Mouse (Mus musculus): ENCODE data around the gene N4bp2. TPM values are rescaled to one million over a fixed set of nuclear protein-coding genes. Genes with fewer than 3 reads are reported as not detected.

Gene N4bp2
- total RNA-seq, 2 experiments from 2014 or later: 11.4 to 11.5 TPM

DNA sequence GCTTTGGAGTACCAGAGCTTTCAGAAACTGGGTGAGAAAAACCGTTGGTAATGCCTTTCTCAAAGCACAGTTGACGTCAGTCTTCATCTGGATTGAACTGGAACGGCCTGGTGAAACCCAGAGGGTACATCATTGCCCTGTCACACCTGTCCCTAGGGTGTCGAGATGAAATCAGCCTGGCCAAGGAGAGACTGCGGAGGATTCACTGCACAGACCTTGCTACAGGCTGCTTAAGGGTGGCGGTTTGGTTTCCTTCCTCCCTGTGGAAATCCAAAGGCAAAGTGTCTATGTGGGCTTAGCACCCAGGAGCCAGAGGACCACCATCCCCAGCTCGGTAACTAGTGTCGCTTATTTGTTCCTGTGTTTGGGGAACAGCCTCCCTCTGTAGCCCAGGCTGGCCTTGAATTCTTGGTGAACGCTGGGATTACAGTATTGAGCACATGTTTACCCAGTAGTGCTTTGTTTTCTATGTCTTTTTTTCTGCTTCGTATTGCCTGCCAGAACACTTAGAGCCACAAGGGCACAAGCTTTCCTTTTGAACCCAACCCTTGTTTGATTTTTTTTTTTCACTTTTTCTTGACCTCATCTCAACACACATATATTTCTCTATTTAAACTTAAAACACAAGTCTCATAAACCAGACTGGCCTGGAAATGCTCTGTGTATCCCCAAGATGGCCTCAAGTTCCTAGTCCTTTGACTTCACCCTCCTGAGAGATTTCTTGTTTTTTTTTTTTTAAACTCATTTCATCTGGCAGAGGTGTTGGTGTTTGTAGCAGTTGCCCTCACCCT lies 98.0 kb downstream of the N4bp2 start, which contains the start of gene Rhoh:
TSS of gene Rhoh (plus strand) at position 60 of the 791 bp plus-strand sequence.
- no peak for DNase-seq (ENCODE audit: extremely low spot score in 1 of 2, low spot score in 1 of 2)

DNA sequence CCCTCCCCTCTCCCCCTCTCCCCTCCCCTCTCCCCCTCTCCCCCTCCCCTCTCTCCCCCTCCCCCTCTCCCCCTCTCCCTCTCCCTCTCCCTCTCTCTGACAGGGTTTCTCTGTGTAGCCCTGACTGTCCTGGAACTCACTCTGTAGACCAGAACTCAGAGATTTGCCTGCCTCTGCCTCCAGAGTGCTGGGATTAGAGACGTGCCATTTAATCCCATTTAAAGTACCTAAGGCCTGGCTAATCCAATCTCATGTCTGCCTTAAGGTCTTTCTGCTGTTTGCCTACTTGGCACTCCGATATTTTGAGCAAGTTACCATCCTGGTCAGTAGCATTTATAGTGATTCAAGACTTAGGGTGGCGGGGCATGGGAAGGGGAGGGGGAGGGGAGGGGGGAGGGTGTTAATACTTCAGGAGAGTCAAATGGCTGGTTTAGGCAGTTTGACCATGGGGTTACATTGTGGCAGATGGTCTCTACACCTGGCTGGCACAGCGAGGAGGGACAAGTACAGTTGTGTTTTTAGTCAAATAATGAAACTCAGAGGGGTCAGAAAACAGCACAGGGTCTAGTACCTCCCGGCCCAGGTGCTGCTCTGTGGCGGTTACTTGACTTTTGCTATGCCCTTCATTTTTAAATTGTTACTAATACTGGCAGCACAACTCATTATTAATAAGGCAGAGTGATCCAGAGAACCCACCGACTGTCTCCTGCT lies 99.1 kb downstream of the N4bp2 start:
- DNase-seq (ENCODE audit: extremely low spot score in 1 of 2, low spot score in 1 of 2): no peak

DNA sequence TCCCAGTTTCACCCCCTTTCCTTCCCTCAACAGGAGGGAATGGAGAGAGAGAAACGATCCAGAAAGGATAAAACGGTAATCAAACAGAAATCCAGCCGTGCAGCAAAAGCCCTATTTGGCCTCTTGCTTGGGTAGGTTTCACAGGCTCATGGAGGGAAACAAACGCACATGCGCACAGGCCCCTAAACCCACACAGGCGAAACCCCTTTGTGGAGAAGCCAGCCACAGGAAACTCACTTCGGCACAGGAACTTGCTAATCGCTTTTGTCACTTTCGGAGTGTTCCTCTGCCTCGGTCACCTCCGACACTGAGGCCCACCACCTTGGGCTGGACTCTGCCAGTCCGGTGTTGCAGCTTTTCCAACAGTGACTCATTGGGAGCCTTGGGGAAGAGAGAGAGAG lies 100.0 kb downstream of the N4bp2 start:
- no peak for DNase-seq (ENCODE audit: extremely low spot score in 1 of 2, low spot score in 1 of 2)

- DNase-seq (ENCODE audit: extremely low spot score in 1 of 2, low spot score in 1 of 2): no peak
These were observed 101.2 kb downstream of the N4bp2 start for GRCm38 (mm10) chr5:65864486-65864885.

- DNase-seq (ENCODE audit: extremely low spot score in 1 of 2, low spot score in 1 of 2): no peak
These were observed 101.6 kb downstream of the N4bp2 start for GRCm38 (mm10) chr5:65864946-65865345.

DNA sequence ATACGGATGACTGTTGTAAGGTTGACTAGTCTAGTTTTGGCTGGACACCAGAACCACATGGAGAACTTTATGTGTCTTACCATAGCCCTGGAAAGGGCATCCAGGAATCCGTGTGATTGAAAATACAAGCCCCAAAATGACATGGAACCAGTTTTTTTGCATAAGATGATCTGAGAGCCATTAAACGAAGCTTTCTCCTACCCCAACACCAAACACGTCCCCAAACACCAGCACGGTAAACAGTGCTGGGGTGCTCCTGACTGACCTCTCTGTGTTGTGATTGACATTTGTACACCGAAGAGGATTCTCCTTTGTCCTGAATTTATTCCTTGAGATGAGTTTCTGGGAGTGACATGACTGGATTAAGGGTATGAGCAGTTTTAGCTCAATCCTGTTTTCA lies 103.3 kb downstream of the N4bp2 start:
- DNase-seq (ENCODE audit: extremely low spot score in 1 of 2, low spot score in 1 of 2): no peak

- DNase-seq (ENCODE audit: extremely low spot score in 1 of 2, low spot score in 1 of 2): no peak
These were observed 104.2 kb downstream of the N4bp2 start for GRCm38 (mm10) chr5:65867380-65868116.

DNA sequence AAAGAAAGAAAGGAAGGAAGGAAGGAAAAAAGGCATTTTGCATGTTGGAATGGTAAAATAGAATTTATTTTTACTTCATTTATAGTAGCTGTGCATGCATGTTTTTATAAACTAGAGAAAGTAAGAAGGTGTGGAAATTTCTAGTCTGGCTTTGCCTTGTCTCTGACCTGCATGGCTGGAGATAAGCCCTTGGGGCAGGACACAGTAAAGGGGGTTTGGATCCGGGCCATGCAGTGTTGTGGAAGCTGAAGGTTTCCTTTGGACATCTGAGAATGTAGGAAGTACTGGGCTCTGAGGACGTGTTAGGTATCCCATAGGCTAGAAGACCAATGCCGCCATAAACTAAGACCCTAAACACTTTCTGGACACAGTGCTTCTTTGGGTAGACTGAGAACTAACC lies 105.1 kb downstream of the N4bp2 start:
- no peak for DNase-seq (ENCODE audit: extremely low spot score in 1 of 2, low spot score in 1 of 2)

DNA sequence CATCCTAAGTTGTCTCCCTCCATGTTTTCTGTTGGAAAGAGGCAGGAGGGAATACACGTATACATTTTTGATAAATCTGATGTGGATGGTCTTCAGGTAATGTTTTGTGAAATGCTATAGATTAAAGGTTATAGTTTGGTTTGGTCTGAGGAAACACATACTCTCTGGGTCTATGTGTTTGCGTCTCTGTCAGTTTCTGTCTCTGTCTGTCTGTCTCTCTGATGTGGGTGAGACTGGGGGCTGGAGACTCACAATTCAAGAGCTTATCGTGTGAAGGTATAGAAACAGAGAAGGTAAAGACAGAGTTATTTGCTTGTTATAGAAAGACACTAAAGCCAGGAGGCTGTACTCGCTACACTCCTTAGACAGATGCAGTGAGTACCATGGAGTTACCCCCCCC lies 106.3 kb downstream of the N4bp2 start:
- DNase-seq (ENCODE audit: extremely low spot score in 1 of 2, low spot score in 1 of 2): no peak

DNA sequence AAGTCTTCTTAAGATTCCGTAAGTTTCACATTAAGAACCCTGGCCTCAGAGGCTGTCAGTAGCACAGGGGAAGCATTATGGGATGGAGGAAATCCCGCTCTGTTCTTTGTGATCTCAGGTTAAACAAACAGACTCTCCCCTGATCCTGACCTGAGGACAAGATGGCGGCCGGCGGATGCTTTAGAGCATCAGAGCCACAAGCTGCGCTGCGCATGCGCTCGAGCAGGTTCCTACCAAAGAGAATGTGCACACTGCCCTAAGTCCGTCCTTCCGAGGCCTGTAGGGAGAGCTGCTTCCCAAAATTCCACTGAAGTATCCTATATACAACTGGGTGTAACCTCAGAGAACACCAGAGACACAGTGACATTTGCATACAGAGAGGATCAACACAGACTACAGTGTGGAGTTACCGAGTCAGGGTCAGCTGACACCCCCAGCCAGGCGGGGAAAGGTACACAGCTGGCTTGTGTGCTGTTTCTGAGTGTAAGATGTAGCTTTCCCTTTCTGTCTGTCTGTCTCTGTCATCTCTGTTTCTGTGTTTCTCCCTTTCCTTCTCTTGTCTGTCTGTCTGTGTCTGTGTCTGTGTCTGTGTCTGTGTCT lies 108.1 kb downstream of the N4bp2 start:
- no peak for DNase-seq (ENCODE audit: extremely low spot score in 1 of 2, low spot score in 1 of 2)

DNA sequence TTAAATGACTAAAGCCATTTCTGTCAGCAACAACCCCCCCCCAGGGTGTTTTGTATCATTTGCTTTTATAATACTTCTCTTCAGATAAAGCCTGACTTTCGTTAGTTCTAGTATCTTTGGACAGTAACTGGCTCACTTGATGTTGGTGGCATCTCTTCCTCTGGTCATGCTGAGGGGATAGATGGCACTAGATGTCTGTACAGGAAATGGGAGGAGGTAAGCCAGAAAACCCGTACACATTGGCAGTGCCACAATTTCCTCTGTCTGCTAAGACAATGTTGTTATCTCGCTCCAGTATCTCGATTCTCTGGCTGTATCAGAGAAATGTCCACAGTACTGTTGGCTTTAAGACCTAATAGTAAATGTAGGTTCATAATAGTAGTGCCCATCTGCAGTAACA lies 109.9 kb downstream of the N4bp2 start:
- no peak for DNase-seq (ENCODE audit: extremely low spot score in 1 of 2, low spot score in 1 of 2)

GRCm38 (mm10) chr5:65875269-65875668 lies 111.9 kb downstream of the N4bp2 start:
- no peak for DNase-seq (ENCODE audit: extremely low spot score in 1 of 2, low spot score in 1 of 2)

DNA sequence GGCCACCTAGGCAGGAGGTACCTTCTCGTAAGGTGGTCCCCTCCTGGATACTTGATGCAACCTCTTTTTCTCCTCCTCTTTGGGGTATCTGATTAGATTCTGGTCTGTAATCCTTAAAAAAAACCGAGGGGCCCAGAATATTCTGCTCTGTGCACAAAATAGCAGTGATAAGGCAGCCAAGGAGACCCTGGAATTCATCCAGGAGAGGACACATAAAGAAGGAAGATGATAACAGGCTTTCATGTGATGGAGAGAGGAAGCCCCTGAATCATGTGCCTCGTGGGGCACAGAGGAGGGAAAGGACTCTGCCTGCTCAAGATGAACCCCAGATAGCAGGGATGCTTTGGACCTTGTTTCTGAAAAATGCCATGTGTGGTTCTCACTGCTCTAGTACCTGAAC lies 115.0 kb downstream of the N4bp2 start:
- DNase-seq (ENCODE audit: extremely low spot score in 1 of 2, low spot score in 1 of 2): no peak

Other genes with a start within 250 kb of the N4bp2 start
- 100 to 1,000 TPM; 158 to 162 TPM for gene Smim14, start 226.3 kb upstream of the N4bp2 start, total RNA-seq (2021)
- 100 to 1,000 TPM; 130 to 134 TPM for gene Ube2k, start 226.3 kb upstream of the N4bp2 start, total RNA-seq (2021)
- 10 to 100 TPM; 68.3 to 78.2 TPM for gene Pds5a, start 65.2 kb upstream of the N4bp2 start, total RNA-seq (2021)
- gene Rhoh, start 97.7 kb downstream of the N4bp2 start, total RNA-seq (2021): 1 to 10 TPM in 1 of 2 experiments, under 1 TPM in 1; 0.81 to 1.1 TPM
- not detected for gene Chrna9, start 171.4 kb downstream of the N4bp2 start, total RNA-seq (2021)
- gene 9130230L23Rik, start 240.8 kb downstream of the N4bp2 start, total RNA-seq (2021): not detected